Comparison of ENCODE assay signal across 1 mouse cellular context in genomic region chr11:49822337-49822736, GRCm38 (mm10).
TF ChIP-seq lines count a peak whose summit lies in the region.

No protein-coding gene starts in this region.

TF ChIP-seq in MEL, 35 proteins besides CTCF, POLR2A, EP300 and RAD21 (continued from another document):
- TF ChIP-seq ZC3H11A (IDR thresholded peaks at IDR 0.05; ENCODE audit: low read depth, low read length) (no peak), POLR2AphosphoS2 (IDR thresholded peaks at IDR 0.05; ENCODE audit: low read length) (no peak), ZNF384 (IDR thresholded peaks at IDR 0.05; ENCODE audit: low read depth, low read length) (no peak), KAT2A (conservative IDR thresholded peaks at IDR 0.05; ENCODE audit: low read depth, low read length) (no peak), ZMIZ1 (IDR thresholded peaks at IDR 0.05; ENCODE audit: low read depth, low read length) (no peak), ELF1 (IDR thresholded peaks at IDR 0.05; ENCODE audit: low read depth, low read length) (no peak), CHD2 (IDR thresholded peaks at IDR 0.05; ENCODE audit: low read length) (no peak), MEF2A (IDR thresholded peaks at IDR 0.05; ENCODE audit: extremely low read depth, insufficient replicate concordance, low read depth, low read length, poor library complexity, severe bottlenecking) (no peak), POLR2AphosphoS5 (IDR thresholded peaks at IDR 0.05; ENCODE audit: borderline replicate concordance, low read depth, low read length) (no peak)
